Mouse (Mus musculus): ENCODE data around the gene Cmip.
A peak's percentile ranks its signal among the peaks of the same experiment; 100 is the strongest.

Gene Cmip

GRCm38 (mm10) chr8:117458440-117458839 is 201.6 kb downstream of the Cmip start:
- no peak for DNase-seq (ENCODE audit: extremely low spot score, low spot score)

DNA sequence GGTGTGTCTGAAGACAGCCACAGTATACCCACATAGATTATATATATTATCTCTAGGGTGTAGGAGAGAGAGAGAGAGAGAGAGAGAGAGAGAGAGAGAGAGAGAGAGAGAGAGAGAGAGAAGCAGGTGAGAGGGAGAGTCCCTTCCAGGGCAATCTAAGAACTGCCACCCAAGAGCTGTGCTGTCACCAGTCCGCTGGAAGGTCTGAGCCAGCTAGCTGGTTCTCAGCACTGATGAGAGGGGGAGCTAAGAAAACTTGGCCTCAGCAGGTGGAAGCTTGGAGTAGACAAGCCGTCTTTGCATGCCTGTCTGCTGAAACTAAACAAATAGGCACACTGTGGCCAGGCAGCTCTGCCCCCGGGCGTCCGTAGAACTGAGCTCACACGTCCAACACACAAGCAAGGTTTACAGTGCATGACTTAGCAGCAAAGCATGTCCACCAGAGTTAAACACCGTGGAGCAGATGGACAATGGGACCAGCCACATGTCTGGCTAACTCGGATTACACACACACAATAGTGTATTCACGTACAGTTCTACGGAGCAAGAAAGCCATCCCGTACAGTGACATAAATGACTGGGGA is 205.9 kb downstream of the Cmip start:
- no peak for DNase-seq (ENCODE audit: extremely low spot score, low spot score)

DNA sequence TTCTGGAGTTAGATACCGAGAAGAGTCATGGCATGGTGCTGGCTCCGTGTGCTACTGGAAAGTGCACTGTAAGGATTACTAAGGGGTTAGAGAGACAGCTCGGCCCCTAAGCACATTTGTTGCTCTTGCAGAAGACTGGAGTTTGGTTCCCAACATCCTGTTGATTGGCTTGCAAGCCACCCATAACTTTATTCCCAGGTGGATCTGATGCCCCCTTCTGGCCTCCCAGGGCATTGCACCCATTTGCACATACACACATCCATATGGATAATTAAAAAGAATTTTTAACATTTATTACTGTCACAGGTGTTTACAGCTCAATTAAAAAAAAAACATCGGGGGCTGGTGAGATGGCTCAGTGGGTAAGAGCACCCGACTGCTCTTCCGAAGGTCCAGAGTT is 207.7 kb downstream of the Cmip start:
- DNase-seq (ENCODE audit: extremely low spot score, low spot score) = no peak

- peak; percentile 44 for DNase-seq (ENCODE audit: extremely low spot score, low spot score)
These were observed 208.4 kb downstream of the Cmip start for GRCm38 (mm10) chr8:117465250-117465649.

- no peak for DNase-seq (ENCODE audit: extremely low spot score, low spot score)
These were observed 210.6 kb downstream of the Cmip start for GRCm38 (mm10) chr8:117467466-117467865.

- DNase-seq (ENCODE audit: extremely low spot score, low spot score) = no peak
These were observed 212.8 kb downstream of the Cmip start for GRCm38 (mm10) chr8:117469431-117470341.

DNA sequence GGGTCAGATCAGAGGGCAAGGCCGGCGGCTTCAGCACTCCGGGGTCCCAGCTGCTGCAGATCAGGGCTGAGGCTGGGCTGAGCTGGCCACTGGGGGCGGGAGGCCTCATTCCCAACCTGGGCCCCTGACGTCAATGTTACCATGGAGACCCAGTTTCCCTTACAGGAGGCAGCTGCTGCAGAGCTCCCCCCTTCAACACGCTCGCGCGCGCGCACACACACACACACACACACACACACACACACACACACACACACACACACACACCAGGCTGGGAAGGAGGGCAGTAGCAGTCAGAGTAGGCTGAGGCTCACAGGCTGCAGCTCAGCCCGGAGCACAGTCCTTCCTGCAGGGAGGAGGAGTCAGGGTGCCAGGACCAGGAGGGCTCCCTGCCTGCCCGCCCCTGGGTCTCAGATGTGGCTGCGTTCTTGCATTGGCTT is 213.5 kb downstream of the Cmip start:
- DNase-seq (ENCODE audit: extremely low spot score, low spot score) = peak; percentile 88

DNA sequence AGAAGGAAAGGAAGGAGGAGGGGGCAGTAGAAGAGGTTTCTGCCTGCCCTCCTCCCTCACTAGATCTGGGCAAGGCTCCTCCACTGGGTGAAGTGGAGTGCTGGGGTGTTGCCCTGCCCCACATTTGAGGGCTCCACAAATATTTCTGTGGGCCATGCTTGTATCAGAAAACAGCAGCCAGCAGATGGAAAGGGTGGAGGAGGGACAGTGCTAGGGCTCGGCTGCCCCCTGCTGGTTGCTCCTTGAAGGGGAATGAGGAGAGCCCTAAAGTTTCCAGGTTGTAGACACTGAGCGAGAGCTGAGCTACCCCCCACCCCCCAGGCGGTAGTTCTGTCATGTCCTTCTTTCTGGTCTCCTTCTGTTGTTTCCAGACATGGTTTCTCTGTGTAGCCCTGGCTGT is 214.3 kb downstream of the Cmip start:
- DNase-seq (ENCODE audit: extremely low spot score, low spot score) = peak; percentile 74

GRCm38 (mm10) chr8:117471655-117472054 is 214.8 kb downstream of the Cmip start:
- no peak for DNase-seq (ENCODE audit: extremely low spot score, low spot score)

GRCm38 (mm10) chr8:117472332-117472731 is 215.5 kb downstream of the Cmip start:
- DNase-seq (ENCODE audit: extremely low spot score, low spot score) = no peak

DNA sequence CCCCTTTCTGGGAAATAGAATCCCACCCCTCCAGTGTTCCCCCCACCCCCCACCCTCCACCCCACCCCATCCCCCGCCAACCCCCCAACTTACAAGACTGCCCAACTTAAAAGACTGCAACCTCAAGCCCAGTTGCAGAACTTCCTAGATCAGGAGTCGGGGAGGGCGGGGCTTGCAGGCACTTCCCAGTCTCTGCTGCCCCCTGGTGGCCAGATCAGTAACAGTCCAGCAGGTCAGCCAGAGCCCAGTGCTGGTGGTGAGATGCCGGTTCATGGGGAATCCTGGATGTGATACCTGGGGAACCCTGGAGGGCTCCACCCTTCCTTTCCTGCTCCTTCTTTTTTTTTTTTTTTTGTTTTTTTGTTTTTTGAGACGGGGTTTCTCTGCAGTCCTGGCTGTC is 218.1 kb downstream of the Cmip start:
- peak; percentile 95 for DNase-seq (ENCODE audit: extremely low spot score, low spot score)

DNA sequence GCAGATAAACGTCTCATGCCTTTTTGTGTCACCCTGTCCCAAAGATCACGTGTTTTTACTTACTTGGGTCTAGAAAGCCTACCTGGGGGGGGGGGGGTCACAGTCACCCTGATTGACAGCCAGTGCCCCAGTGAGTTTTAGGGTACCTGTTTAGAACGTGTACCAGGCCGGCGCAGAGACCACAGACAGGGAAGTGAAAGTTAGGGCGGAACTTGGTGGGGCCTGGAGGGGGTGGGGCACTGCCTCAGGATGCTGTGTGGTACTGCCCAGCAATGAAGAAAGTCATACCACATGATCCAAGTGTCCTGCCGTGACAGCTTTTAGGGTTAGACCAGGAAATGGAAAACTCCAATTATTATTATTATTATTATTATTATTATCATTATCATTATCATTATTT is 219.0 kb downstream of the Cmip start:
- no peak for DNase-seq (ENCODE audit: extremely low spot score, low spot score)

DNA sequence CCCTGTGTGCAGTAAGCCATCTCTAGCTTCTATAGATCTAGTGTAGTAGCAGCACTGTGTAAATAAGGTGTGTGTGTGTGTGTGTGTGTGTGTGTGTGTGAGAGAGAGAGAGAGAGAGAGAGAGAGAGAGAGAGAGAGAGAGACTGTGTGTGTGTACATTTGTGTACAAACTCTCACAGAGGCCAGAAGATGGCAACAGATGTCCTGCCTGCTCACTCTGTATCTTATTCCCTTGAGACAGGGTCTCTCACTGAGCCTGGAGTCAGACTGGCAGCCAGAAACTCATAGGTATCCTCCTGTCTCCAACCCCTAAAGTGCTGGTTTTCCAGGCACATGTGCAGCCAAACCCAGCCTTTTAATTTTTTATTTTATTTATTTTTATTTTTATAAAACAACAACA is 221.2 kb downstream of the Cmip start:
- DNase-seq (ENCODE audit: extremely low spot score, low spot score) = no peak

DNA sequence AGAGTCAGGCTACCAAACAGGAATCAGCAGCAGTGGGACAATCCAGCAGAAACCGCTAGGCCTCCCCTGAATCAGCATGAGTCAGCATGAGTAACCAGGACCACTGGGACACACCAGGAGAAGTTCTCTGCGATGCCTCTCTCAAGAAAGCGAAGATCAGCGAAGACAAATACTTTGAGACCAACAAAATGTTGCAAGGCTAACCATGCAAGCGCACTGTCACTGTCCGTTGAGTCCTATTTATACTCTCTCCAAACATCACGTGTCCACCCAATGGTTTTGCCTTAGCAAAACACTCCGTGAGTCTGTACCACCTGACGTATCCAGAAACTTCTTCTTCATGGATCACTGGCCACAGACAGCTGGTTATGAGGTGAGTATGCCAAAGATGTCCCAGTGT is 223.1 kb downstream of the Cmip start:
- no peak for DNase-seq (ENCODE audit: extremely low spot score, low spot score)

DNA sequence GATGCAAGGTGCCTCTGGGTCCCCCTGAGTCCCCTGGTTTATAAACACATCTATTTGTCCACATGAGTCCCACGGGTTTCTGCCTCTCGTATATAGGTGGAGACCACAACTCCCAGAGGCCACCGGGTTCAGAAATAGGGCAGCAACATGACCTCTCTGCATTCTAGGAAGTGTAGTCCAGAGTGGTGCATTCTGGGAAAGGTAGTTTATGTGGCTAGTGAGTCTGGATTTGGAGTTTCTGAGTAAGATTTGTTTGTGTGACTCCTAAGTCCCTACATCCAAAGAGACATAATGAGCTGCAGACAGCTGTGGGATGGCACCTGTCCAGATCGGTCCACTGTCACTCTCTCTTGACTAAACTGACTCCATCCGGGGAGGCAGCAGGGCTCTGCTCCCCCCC is 223.7 kb downstream of the Cmip start:
- DNase-seq (ENCODE audit: extremely low spot score, low spot score) = no peak

GRCm38 (mm10) chr8:117481830-117482229 is 225.0 kb downstream of the Cmip start:
- no peak for DNase-seq (ENCODE audit: extremely low spot score, low spot score)

GRCm38 (mm10) chr8:117484731-117485130 is 227.9 kb downstream of the Cmip start:
- DNase-seq (ENCODE audit: extremely low spot score, low spot score) = no peak

GRCm38 (mm10) chr8:117485316-117485715 is 228.5 kb downstream of the Cmip start:
- DNase-seq (ENCODE audit: extremely low spot score, low spot score) = no peak

DNA sequence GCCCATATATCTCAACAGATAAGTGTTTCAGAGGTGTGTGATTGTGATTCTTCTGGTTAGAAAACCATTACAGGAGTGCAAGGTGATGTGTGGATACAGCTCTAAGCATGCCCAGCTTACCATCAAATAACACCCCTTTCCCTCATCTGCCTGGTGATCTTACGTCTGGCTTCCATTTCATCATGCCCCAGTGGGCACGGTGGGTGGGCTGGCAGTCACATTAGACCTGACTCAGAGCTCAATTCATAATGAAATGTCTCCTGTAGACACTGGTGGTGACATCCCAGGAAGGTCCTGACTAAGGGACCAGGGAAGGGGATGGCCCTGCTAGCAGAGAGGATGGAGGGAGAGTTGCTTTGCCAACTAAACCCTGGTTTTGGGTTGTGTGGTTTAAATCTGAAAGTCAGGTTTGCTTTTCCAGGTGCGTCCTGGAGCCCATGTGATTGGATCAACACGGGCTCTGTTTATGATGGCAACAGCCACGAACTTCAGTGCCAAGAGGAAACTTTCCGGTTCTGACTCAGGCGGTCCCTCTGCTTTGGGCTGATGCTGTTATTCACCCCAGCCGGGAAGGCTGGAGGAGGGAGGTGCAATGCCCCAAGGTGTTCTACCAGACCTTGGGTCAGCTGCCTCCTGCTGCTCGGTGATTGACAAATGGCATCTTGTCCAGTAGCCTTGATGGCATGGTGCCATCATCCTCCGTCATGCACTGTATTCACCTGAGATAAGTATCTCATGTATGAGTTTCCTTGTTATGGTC is 231.6 kb downstream of the Cmip start:
- no peak for DNase-seq (ENCODE audit: extremely low spot score, low spot score)

GRCm38 (mm10) chr8:117493543-117493942 is 236.7 kb downstream of the Cmip start:
- no peak for DNase-seq (ENCODE audit: extremely low spot score, low spot score)

DNA sequence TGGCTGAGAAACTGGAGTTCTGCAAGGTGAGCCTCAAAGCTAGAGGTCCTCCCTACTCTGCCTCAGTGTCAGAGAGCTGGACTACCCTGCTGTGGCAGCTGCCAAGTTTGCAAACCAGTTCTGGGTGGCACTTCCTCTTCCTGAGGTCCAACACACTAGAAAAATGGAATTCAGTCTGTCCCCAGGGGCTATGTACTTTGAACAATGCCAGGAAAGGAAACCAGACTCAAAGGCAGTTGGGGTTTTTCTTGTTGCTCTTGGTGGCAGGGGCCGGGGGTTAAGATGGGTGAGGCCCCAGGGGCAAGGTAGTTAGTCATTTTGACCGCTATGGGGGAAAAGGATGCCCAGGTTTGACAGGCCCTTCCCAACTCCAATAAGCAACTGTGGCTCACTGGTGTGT is 238.0 kb downstream of the Cmip start:
- no peak for DNase-seq (ENCODE audit: extremely low spot score, low spot score)

All from neural tube, embryonic 10.5 days (tissue).